Mouse (Mus musculus) heart, postnatal 0 days (tissue): ENCODE data around the gene Vmn2r10. TPM values are rescaled to one million over a fixed set of nuclear protein-coding genes. Genes with fewer than 3 reads are reported as not detected.
"Not testable (repeated sequence)": the region's sequence is repeated elsewhere in the genome, so short reads cannot be mapped to it uniquely, and the experiment has no call there.

ENCODE experiments used
- ATAC-seq: fragments of 200-750 bp; cut with Nextera tagmentation; 2 replicates; pipeline ENCODE4 v1.8.0; 2017; ENCODE audit warnings: low read depth, moderate number of reproducible peaks, moderate library complexity; ENCODE audit not compliant: insufficient read depth
- DNase-seq: peaks from one replicate; pipeline ENCODE4 v3.0.0-alpha.2; 2016; ENCODE audit warnings: low spot score
- H3K27ac ChIP-seq: fragments of 300-500 bp; sonication (generic); 2 replicates; pipeline ENCODE4 v1.5.1; 2014; ENCODE audit warnings: low read depth, mild to moderate bottlenecking
- H3K27me3 ChIP-seq: fragments of 300-500 bp; sonication (generic); 2 replicates; pipeline ENCODE4 v1.6.1; 2014; ENCODE audit warnings: low read length, mixed read lengths; ENCODE audit not compliant: control insufficient read depth, insufficient read depth
- H3K36me3 ChIP-seq: fragments of 300-500 bp; sonication (generic); replicated peaks from 2 replicates; pipeline ENCODE4 v1.6.1; 2014; ENCODE audit warnings: low read length, mixed read lengths; ENCODE audit not compliant: control insufficient read depth, insufficient read depth
- H3K4me1 ChIP-seq: fragments of 300-500 bp; sonication (generic); 2 replicates; pipeline ENCODE4 v1.6.1; 2014; ENCODE audit warnings: antibody characterized with exemption; ENCODE audit not compliant: control insufficient read depth, insufficient read depth
- H3K4me2 ChIP-seq: fragments of 300-500 bp; sonication (generic); 2 replicates; pipeline ENCODE4 v1.6.1; 2014; ENCODE audit warnings: low read depth, mild to moderate bottlenecking, low read length, moderate library complexity
- H3K4me3 ChIP-seq: fragments of 300-500 bp; sonication (generic); 2 replicates; pipeline ENCODE4 v1.5.1; 2014; ENCODE audit warnings: low read depth, low read length
- H3K9ac ChIP-seq: fragments of 300-500 bp; sonication (generic); replicated peaks from 2 replicates; pipeline ENCODE4 v1.6.1; 2014; ENCODE audit warnings: low read depth, low read length, mixed read lengths
- H3K9me3 ChIP-seq: fragments of 300-500 bp; sonication (generic); replicated peaks from 2 replicates; pipeline ENCODE4 v1.6.1; 2016; ENCODE audit warnings: low read length; ENCODE audit not compliant: control insufficient read depth
- CTCF ChIP-seq: IDR thresholded peaks from 2 replicates; pipeline ENCODE4 v1.5.1; 2016; ENCODE audit warnings: antibody characterized with exemption, control low read depth, low read depth
- EP300 ChIP-seq: IDR thresholded peaks from 2 replicates; pipeline ENCODE4 v1.6.1; 2016; ENCODE audit warnings: antibody characterized with exemption, low read depth
- WGBS: fragments of 180-500 bp; shearing (Covaris S2); extraction: QIAGEN DNeasy Blood & Tissue Kit; methylation state at CpG from one replicate; pipeline ENCODE4 v1.1.7; 2014; 5-methylcytosine and 5-hydroxymethylcytosine counted together
- polyA plus RNA-seq: library from polyadenylated mRNA; unstranded; fragments of >200 nt; fragmentation: Nextera tagmentation; extraction: Ambion mirVana; gene quantifications from 2 replicates; pipeline ENCODE4 v1.2.1, GENCODE M21; 2015
- total RNA-seq: library from RNA; depleted of rRNA; stranded (reverse); fragments of >200 nt; gene quantifications from 2 replicates; pipeline ENCODE4 v1.2.3, GENCODE M21; 2014; ENCODE audit warnings: low replicate concordance; rRNA removed

Gene Vmn2r10
- total RNA-seq (not detected in 2 replicates), polyA plus RNA-seq (not detected in 2 replicates)

GRCm38 (mm10) chr5:109006427-109006826 is at the start of gene Vmn2r10:
Gene Vmn2r10, minus strand, starts transcription at chr5:109006527.
- H3K4me3 ChIP-seq, H3K4me2 ChIP-seq, H3K4me1 ChIP-seq, H3K27me3 ChIP-seq, H3K27ac ChIP-seq, H3K9me3 ChIP-seq, ATAC-seq, H3K9ac ChIP-seq, DNase-seq, H3K36me3 ChIP-seq: not testable (repeated sequence)

DNA sequence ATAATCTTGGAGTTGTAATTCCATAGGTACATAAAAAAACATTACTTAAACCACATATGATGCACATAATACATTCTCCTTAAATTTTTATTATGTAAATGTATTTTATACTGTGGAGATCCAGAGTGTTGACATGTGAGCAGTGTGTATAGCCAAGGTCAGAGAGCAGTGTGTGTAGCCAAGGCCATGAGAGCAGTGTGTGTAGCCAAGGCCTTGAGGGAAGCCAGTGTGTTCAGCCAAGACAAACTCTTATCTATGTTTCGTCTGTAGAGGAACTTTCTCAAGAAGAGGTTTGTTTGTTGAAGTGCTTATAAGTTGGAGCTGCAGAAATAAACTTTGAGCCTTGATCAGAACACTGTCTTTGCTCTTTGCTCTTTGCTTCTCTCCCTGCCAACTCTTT is 49.0 kb upstream of the Vmn2r10 start:
- Histone ChIP-seq H3K36me3 (no peaks in the 10 kb centered on the region), H3K27ac (no peak overlapping the region), H3K4me3 (no peak overlapping the region), H3K4me2 (no peak overlapping the region), H3K9ac (no peak overlapping the region), H3K9me3 (peaks cover 4% of the 10 kb centered on the region; the same call in 1 of the 2 replicates), H3K27me3 (no peaks in the 10 kb centered on the region), H3K4me1 (no peaks in the 10 kb centered on the region)
- ATAC-seq (no peak), DNase-seq (no peak)
- TF ChIP-seq CTCF (no peak), EP300 (no peak)
- WGBS, result 39% methylated on average over 1 of the region's 1 CpGs

DNA sequence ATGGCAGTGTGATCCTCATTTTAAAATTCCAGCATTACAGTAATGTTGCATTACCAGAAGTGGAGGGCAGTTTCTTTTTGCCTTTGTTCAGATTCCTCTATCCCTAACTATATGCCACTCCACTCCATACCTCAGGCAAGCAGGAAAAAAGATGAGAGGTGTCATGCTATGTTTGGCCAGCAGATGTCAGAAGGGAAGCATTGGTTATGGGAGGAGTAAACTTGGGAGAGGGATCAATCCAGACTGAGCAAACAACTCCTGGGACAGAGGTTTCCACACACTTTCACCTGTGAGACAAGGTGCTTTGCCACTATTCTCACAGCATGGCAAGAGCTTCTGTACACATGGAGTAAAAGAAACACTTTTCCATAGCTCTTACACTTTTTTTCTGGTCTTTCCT is 26.3 kb upstream of the Vmn2r10 start:
- no peak for ATAC-seq
- H3K27ac ChIP-seq, result no peak overlapping the region

GRCm38 (mm10) chr5:108988924-108989323 is 17.4 kb downstream of the Vmn2r10 start:
- Histone ChIP-seq H3K36me3 (no peaks in the 10 kb centered on the region), H3K4me2 (no peak overlapping the region), H3K4me3 (no peak overlapping the region), H3K27ac (no peak overlapping the region), H3K9me3 (peaks cover 21% of the 10 kb centered on the region; the same call in 1 of the 2 replicates), H3K27me3 (no peaks in the 10 kb centered on the region), H3K4me1 (no peaks in the 10 kb centered on the region), H3K9ac (no peak overlapping the region)
- no peak for TF ChIP-seq CTCF
- no peak for TF ChIP-seq EP300
- ATAC-seq (no peak), DNase-seq (no peak)
- 66% methylated on average over 3 of the region's 3 CpGs for WGBS

More for the DNA sequence above, 26.3 kb upstream of the Vmn2r10 start:
- H3K4me2 ChIP-seq, result no peak overlapping the region
- H3K4me3 ChIP-seq, result no peak overlapping the region
- H3K36me3 ChIP-seq, result no peaks in the 10 kb centered on the region
- H3K9ac ChIP-seq, result no peak overlapping the region
- peak; percentile 15 for TF ChIP-seq CTCF
- no peak for TF ChIP-seq EP300
- no peaks in the 10 kb centered on the region for H3K27me3 ChIP-seq
- H3K9me3 ChIP-seq, result peaks cover 3% of the 10 kb centered on the region; the same call in 1 of the 2 replicates
- DNase-seq, result no peak
- H3K4me1 ChIP-seq, result no peaks in the 10 kb centered on the region

Other genes starting within 250 kb of the Vmn2r10 start
- not detected in 2 replicates for gene Rnf212, start 231.5 kb downstream of the Vmn2r10 start, total RNA-seq
- gene Rnf212, start 231.5 kb downstream of the Vmn2r10 start, polyA plus RNA-seq, result not detected in 2 replicates
- not detected in 2 replicates for gene Tmed11, start 211.2 kb downstream of the Vmn2r10 start, total RNA-seq
- not detected in 2 replicates for gene Tmed11, start 211.2 kb downstream of the Vmn2r10 start, polyA plus RNA-seq
- gene Vmn2r8, start 197.7 kb downstream of the Vmn2r10 start, total RNA-seq, result not detected in 2 replicates
- gene Vmn2r8, start 197.7 kb downstream of the Vmn2r10 start, polyA plus RNA-seq, result not detected in 2 replicates
- gene Vmn2r9, start 153.9 kb downstream of the Vmn2r10 start, total RNA-seq, result not detected in 2 replicates
- gene Vmn2r9, start 153.9 kb downstream of the Vmn2r10 start, polyA plus RNA-seq, result not detected in 2 replicates
- not detected in 2 replicates for gene Vmn2r11, start 53.0 kb upstream of the Vmn2r10 start, total RNA-seq
- gene Vmn2r11, start 53.0 kb upstream of the Vmn2r10 start, polyA plus RNA-seq, result not detected in 2 replicates
- gene Vmn2r12, start 91.4 kb upstream of the Vmn2r10 start, total RNA-seq, result not detected in 2 replicates
- not detected in 2 replicates for gene Vmn2r12, start 91.4 kb upstream of the Vmn2r10 start, polyA plus RNA-seq
- not detected in 2 replicates for gene Vmn2r13, start 185.7 kb upstream of the Vmn2r10 start, total RNA-seq
- not detected in 2 replicates for gene Vmn2r13, start 185.7 kb upstream of the Vmn2r10 start, polyA plus RNA-seq
- not detected in 2 replicates for gene Vmn2r14, start 218.2 kb upstream of the Vmn2r10 start, total RNA-seq
- gene Vmn2r14, start 218.2 kb upstream of the Vmn2r10 start, polyA plus RNA-seq, result not detected in 2 replicates